Mouse (Mus musculus): ENCODE results near the gene Gm20696.

DNA sequence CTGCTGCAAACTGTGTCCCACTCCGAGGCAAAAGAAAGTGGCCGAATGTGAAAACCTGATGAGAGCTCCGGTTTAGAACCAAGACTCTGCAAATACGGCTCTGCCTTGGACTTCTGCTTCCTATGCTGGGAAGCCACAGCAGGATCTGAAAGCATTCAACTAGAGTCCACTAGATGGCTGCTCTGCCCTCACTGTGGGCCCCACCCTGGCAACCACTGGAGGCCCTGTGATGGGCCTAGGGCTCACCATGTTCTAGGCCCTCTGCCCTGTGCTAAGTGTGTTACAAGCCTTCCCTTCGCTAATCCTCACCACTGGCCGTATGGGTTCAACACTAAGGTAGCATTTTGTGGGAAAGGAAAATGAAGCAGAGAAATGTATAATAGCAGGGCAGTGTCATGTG is 164.3 kb downstream of the Gm20696 start:
- TF ChIP-seq CTCF (IDR thresholded peaks at IDR 0.05; ENCODE audit: low read depth, low read length), result no peak
- no peak for TF ChIP-seq EP300 (IDR thresholded peaks at IDR 0.05; ENCODE audit: insufficient read depth, low read depth, low read length)

Measured in ES-Bruce4 (cell line).